Mouse (Mus musculus): ENCODE data around the gene Nr2c1. TPM values are rescaled to one million over a fixed set of nuclear protein-coding genes. Genes with fewer than 3 reads are reported as not detected.

Nr2c1 gene
- polyA plus RNA-seq (2014; fragmentation: Illumina TruSeq; extraction: RNeasy Lipid Tissue Mini Kit (QIAGEN cat#74804); ENCODE audit: low read depth, low replicate concordance) = 15.0 TPM

GRCm38 (mm10) chr10:94147756-94148531 is at the start of gene Nr2c1:
Gene Nr2c1, plus strand, starts transcription at chr10:94148023.

GRCm38 (mm10) chr10:94198482-94199405 is 50.9 kb downstream of the Nr2c1 start, which contains the start of gene Ndufa12:
Gene Ndufa12, plus strand, starts transcription at chr10:94198720.

Other genes with a start within 250 kb of the Nr2c1 start
- 5.7 TPM for gene Vezt, start 112.2 kb upstream of the Nr2c1 start, polyA plus RNA-seq (2014; fragmentation: Illumina TruSeq; extraction: RNeasy Lipid Tissue Mini Kit (QIAGEN cat#74804); ENCODE audit: low read depth, low replicate concordance)
- gene Fgd6, start 112.0 kb upstream of the Nr2c1 start, polyA plus RNA-seq (2014; fragmentation: Illumina TruSeq; extraction: RNeasy Lipid Tissue Mini Kit (QIAGEN cat#74804); ENCODE audit: low read depth, low replicate concordance) = 13.4 TPM
- 78.2 TPM for gene Ndufa12, start 50.7 kb downstream of the Nr2c1 start, polyA plus RNA-seq (2014; fragmentation: Illumina TruSeq; extraction: RNeasy Lipid Tissue Mini Kit (QIAGEN cat#74804); ENCODE audit: low read depth, low replicate concordance)
- gene Gm4792, start 150.7 kb downstream of the Nr2c1 start, polyA plus RNA-seq (2014; fragmentation: Illumina TruSeq; extraction: RNeasy Lipid Tissue Mini Kit (QIAGEN cat#74804); ENCODE audit: low read depth, low replicate concordance) = not detected
- 4.4 TPM for gene Tmcc3, start 163.9 kb downstream of the Nr2c1 start, polyA plus RNA-seq (2014; fragmentation: Illumina TruSeq; extraction: RNeasy Lipid Tissue Mini Kit (QIAGEN cat#74804); ENCODE audit: low read depth, low replicate concordance)

Measured in liver, adult 10 weeks (tissue).